Mouse (Mus musculus) NIH3T3 (cell line): ENCODE results near the gene Prss46.

ENCODE experiments used
- DNase-seq: peaks from one replicate; pipeline ENCODE4 v3.0.0-alpha.2; 2012; ENCODE audit warnings: low read depth

Prss46 gene

DNA sequence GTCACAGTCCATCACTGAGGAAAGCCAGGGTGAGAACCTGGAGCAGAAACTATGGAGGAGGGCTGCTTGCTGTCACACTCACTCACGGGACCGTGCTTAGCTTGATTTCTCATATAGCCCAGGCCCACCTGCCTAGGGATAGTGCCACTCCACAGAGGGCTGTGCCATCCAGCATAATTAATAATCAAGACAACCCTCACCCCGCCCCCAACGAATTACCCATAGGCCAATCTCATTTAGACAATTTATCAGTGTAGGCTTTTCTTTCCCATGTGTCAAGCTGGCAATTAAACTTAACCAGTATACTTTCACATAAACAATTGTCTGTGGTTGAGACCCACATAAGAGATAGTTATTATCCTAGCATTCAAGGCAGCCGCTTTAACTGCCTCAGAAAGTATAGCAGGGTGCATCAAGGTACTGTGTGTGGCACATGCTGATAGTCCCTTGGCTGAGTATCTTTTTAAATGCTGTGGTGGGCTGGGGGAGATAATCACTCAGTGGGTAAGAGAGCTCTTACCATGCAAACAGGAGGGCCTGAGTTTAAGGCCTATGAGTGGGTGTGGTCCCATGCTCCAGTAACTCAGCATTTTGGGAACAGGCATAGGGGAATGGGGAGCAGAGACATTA, 14.8 kb downstream of the Prss46 start:
- DNase-seq: no peak

DNA sequence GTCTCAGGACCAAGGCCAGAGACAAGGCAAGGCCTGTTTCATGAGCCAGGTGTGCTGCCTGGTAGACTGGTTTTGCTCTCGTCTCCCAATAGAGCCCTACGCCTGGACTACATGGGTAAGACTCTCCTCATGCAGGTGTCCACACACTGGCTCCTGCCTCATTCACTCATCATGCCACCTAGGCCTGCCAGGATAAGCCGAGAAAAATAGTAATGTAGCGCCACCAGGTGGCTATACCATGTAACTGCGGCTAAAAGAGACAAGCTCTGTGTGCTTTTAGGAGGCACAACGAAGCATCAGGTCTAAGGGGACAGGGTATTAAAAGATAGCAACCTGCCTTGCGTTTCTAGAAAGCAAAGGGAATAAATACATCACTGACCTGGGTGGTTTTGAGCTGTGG, 26.7 kb downstream of the Prss46 start:
- peak; percentile 67 for DNase-seq

DNA sequence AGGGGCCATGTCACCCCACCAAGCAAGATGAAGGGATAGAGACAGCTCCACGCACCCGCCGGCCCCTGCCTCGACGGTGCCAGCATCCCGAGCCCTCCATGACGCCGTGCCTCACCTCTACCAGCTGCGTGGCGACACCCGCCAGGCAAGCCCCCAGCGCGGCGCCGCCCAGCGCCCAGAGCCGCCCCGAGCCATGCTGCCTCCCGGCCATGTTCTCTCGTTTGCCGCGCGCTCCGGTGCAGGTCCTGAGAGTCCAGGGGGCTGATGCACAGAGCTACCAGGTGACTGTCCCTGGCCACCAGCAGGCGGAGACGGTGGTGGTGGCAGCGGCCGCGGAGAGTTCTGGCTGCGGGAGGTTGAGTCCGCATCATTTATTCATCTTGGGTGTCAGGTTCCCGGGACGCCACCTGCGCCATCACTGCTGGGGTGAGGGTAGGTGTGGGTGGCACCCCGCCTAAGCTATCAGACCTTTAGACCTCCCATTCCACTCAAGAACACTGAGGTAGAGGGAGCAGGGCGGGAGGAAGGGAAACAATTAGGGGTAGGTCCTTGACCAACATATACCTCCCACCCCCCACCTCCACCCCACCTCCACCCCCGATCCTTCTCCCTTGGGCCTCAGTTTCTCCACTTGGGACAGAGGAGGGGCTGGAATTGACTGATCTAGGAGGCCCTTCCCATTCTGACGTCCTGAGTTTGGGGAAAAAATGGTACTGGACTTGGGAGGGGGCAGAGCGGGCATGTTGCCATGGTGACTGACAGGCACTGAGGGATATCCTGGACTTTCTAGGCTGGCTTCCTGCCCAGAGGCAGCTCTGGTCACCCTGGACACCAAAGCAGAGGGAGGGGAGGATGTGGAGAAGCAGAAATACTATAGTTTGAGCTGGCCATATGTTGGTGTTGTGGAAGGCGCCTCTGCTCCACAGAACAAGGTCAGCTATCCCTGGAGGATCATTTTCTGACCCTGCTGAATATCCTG, 29.7 kb downstream of the Prss46 start:
- DNase-seq: no peak

DNA sequence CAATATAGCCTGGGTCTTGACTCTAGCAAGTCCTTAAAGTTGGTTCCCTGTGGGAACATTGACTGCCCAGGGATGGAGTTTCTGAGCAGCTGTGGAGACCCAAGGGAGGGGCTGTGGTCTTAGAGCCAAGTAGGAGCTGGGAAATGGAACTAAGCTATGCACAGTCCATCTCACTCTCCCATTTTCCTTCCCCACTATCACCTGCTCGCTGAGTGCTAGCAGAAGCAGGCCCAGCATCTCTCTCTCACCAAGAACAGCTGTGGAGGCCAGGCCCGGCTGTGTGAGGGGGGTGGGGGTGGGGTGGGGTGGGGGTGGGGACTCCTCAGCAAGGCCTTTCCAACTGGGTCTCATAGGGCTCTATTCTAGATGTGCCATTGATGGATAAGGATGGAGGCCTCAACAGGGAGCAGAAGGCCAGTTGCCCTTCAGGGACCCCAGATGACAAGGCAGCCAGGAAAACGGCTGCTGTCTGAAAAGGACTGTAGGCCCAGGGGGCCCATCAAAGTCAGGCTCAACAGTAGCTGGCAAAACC, 30.4 kb downstream of the Prss46 start:
- no peak for DNase-seq

DNA sequence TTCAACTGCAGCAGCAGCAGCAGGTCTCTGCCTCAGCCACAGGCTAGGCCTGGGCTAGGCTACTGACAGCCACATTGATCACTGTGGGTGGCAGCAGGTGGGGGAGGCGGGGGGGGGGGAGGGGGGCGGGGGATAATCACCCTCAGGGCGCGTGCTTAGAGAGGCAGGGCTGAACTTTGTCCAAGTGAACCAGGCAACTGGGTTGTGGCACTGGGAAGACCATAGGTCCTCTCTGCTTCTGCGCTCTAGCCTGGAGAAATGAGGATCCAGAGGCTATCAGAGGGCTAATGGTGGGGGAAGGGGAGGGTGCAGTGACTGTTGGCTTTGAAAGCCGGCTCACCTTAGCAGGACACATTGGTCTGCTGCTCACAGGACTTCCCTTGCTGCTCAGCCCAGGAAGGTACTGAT, 31.0 kb downstream of the Prss46 start:
- no peak for DNase-seq

DNA sequence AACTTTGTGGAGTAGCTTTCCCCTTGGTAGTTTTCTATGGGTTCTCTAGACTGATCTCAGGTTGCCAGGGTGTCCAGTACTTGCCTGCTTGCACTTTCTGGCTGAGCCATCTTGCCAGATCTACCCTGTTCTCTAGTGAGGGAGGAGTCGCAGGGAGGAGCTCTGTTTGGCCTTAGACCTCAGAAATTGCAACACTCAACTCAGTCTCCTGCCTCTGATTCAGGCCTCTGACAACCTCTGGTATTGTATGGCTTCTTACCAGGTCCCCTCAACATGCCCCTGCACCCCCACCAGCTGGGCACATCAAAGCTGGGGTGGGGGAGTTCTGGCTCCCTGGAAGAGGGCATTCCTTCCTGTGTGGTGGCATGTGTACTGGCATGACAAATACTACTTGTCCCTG, 33.0 kb downstream of the Prss46 start:
- no peak for DNase-seq

DNA sequence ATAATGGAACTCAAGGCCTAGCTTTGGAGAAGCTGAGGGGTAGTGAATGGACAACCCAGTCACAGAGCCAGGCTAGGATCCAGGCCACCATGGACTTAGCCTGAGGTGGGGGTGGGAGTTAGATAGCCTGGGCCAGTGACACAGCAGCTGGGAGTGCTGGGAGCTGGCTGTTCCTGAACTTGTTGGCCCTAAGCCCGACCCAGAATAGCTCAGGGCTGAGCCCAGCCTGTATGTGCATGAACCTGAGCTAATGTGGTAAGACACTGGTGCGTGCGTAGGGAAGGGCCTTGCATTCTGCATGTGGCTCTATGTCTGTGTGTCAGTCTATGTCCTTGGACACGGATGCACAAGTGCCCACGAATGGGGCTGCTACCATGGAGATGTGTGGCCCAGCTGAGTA, 33.6 kb downstream of the Prss46 start:
- peak; percentile 34 for DNase-seq

DNA sequence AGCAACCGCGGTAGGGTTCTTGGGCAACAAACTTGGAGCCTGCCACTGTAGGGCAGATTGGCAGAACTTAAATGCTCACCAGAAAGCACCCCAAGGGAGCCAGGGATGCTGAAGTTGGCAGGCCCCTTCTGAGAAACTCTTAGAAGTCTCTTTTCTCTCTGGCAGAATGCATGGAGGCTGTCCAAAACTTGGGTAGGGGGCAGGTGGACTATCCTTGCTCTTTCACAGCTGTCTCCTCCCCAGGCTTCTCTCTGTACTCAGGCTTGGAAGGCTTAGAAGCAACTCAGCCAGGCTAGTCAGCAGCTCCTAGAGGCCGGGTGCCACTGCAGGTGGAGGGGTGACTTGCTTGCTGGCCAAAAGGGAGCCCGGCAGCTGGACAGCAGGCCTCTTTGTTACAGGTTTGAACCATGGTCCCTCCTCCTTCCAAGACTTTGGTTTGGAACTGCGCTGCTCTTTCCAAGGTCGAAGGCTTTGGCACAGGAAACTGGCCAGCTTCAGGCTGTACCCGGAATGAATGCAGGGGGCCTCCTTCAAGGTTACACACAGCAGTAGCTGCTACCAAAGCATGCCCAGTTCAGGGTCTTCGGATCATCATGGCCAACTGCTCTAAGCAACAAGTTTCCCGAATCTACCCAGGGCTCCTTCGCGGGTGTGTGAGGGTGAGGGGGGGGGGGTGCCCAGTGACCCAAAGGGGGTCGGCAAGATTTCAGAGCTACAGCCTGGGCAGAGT, 35.0 kb downstream of the Prss46 start, which contains the start of gene Als2cl:
Als2cl (plus strand) TSS at position 680 of the 730 bp plus-strand sequence.
- DNase-seq: no peak

DNA sequence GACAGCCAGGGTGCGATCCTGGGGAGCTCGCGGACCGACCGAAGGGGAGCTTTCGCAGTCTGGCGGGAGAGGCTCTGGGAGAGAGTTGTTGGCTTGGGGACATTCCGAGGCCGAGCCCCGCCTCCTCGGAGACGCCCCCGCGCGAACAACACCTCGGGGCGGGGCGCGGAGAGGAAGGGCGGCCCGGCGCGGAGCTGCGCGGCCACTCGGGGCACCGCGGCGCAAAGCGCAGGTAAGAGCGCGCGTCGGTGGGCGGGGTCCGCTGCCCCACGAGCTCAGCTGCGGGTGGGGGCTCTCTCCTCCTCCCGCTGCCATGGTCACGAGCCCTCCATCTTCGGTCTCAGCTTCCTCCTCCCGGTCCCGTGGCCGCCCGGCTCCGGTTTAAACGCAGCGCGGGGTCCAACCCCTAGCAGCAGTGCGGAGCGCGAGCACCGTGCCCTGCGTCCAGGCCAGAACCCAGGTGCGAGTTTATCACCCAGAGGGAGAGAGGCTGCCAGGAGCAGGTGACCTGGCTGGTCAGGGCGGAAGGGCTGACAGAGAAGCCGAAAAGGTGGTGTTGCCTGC, 35.8 kb downstream of the Prss46 start, which contains the start of gene Tmie:
Tmie (minus strand) TSS at position 116 of the 564 bp plus-strand sequence.
- DNase-seq: no peak

DNA sequence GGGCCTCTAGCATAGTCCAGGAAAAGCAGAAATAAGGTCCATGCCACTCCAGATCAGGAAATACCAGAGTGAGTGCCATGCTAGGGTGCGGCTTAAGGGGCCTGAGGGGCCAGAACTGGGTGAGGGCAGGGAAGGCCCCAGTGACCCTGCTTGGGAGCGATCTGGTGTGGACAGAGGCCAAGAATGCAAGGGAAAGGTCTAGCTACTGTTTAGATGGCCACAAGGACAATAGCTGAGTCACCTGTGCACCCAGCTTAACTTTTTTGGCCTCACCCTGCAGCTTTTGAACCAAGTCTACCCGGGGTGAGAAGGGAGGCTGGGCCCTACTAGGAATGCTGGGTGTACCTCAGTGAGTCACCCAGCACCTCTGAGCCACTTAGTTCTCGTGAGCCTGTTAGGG, 36.5 kb downstream of the Prss46 start:
- DNase-seq: no peak

DNA sequence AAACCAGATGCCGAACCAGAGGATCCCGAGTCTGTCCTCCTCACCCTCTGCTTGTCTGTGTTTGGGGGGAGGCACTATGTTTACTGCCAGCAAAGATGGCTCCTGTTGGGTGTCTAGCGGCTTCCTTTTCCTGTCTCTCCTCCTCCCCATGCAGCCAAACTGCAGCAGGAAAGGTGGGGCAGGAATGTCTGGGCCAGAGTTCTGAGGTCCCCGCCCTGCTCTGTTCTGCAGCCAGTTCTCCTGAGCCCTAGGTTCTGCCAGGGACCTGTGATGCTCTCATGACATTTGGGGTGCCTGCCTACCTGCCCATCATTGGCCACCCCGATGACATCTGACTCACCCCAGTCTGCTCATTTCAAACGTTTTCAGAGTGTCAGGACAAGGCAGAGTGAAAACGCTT, 37.6 kb downstream of the Prss46 start:
- DNase-seq: no peak

DNA sequence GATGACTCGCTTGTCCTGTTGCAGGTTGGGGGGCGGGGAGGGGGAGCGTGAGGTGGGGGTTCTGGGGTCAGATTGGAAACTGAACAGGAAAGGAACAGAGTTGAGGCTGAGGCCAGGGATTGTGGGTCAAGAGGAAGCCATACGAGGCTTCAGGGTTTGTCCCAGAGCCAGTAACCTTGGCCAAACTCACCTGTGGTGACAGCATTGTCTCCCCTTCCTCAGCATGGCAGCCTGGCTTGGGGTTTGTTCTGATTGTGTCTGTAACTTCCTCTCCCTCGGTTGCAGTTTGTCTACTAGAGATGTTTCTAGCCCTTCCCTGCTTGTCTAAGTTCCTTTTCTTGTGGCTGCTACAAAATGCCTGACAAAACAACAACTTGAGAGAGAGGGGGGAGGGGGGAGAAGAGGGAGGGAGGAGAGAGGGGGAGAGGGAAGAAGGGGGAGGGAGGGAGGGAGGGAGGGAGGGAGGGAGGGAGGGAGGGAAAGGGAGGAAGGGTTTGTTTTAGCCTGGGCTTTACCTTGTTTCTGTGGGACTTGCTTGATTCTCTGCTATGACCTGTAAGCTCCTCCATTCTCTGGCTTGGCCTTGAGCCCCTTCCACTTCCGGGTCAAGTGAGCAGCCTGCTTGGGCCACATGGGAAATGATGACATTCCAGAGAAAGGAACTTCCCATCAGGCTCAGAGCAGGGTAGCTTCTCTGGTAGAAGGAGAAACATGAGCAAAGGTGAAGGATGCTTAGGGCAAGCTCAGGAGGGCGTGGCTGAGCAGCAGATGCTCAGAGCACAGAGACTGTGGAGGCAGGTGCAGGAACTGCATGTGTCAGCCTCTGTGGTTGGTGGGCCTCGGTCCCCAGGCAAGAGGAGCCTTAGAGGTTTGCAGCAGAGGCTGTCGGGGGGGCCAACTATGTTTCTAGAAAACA, 43.3 kb downstream of the Prss46 start:
- DNase-seq: no peak

DNA sequence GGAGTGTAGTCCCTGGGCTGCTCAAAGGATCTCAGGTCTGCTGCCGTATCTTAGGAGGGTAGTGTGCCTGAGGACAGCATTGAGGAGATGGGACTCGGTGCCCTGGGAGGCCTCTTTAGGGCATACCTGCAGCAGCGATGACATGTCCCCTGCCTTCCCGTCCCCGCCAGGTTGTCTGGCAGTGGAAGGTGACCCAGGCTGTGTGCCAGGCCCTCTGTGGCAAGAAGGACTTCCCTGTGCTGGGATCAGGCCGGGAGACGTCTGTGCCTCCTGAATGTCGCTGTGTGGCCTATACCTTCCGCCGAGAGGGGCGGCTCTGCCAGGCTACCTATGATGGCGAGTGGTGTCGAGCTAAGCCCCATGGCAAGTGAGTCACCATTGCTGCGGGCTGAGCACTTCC, 44.6 kb downstream of the Prss46 start:
- DNase-seq: no peak

DNA sequence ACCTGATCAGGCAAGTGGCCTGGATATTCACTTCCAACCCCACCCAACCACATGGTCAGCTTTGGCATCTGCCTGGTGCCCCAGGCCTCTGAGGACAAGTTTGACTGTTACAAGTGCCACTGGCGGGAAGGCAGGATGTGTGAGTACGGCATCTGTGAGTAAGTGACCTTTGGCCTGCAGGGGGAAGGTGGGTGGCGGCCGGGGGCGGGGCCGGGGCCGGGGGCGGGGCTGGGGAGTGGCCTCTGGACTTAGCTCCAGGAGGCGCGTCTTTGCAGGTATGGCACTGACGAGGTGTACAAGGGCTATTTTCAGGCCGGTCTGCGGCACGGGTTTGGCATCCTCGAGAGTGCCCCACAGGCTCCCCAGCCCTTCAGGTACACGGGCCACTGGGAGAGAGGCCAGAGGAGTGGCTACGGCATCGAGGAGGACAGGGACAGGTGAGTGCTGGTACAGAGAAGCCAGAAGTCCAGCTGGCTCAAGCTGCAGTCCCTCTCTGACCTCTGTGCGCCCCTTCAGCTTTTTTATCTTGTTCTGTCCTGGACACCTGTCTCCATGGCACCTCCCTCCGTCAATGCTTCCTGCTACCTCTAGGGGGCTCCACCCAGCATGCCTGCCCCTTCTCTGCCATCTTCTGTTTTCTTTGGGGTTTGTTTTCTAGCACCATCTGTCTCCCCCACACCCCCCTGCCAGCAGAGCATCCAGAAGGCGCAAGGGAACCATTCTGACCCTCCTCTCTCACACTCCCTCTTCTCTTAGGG, 45.9 kb downstream of the Prss46 start:
- DNase-seq: no peak

DNA sequence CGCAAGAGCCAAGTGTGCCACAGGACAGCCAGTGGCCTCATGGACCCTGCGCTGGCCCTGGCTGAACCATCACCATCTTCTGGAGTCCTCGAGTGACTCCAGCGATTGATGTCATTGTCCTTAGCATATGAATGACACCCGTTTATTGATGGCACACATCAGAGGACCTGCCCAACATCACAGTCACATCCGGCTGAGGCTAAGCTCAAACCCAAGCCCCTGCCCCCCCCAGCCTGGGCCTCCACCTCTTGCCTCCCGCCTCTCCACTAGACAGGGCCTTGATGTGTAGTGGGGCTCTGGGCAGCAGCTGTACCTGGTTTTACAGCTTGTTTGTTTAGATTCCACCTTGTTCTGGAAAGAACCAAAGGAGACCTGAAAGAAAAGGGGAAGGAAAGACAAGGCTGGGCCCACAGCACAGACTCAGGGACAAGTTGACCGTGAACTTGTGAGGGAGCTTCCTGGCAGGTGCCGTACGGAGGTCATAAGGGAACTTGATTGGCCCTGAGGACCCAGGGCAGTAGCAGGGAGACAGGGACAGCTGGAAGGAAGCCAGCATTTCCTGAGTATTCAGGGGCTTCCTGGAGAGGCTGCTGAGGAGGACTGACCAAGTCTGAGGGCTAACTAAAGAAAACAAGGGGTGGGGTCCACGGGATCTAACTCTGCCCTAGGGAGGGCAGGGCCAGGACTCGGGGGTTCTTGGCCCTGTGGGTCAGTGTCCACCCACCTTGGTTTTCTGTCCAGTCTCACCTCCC, 46.9 kb downstream of the Prss46 start:
- no peak for DNase-seq

DNA sequence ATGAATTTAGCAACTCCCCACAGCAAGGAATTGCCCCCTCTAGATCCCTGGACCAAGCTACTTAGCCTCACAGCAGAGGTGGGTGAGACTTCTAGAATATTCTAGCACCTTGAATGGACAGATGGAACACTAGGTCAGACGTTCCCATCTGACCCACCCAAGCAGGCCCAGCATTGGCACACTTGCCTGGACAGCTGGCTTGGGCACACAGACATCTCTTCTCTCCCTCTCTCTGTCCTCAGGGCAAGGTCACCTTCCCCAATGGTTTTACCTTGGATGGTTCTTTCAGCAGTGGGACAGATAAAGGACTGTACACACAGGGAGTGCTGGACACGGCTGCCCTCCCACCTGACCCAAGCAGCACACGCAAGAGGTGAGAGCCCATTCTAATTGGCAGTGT, 48.2 kb downstream of the Prss46 start:
- DNase-seq: no peak

DNA sequence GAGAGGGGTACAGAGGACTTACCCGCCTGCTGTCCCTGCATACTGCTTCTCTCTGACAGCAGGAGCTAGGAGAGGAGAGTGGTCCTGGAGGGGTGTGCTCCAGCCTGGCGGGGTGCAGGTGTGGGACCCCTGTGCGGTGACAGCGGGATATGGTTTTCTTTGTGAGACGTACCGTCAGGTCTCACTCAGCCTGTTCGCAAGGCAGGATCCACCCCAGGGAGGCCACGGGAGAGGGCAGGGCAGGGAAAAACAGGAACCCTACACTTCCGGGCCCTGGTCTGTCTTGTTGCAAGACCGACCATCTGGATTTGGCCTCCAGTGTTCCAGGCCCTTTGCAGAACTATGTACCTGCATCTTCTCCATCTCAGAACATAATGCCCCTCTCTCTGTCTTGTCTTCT, 49.1 kb downstream of the Prss46 start:
- DNase-seq: no peak

DNA sequence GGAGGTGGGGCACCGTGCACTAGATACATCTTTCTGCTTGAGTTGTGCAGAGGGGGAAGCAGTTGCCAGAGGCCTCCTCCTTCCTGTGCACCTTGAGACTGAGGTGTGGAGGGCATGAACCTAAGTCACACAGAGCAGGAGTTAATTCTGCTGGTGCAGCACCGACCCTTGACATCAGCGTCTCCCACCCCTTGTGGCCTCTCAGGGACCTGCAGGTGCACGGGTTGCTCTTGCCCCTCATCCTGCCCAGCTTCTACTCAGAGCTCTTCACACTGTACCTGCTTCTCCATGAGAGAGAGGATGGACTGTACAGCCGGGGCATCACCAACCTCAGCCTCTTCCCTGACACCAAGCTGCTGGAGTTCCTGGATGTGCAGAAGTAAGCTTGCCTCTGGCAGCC, 51.2 kb downstream of the Prss46 start:
- no peak for DNase-seq

DNA sequence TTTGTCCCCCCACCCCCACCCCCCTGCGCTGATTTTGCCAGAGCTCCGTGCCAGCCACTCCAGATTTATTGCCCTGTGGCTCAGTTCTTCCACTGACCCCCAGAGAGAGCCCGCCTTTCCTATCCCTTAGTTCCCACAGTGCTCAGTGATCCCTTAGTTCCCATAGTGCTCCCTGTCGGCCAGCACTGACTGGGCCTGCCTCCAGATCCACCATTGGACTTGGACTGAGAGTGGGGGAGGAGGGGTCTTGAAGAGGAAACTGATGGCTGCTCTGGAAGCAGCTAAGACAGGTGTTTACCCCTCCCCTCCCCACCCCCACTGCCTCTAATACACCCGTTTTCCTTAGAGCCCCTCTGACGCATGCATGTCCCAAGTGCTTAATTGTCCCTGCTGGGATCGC, 51.7 kb downstream of the Prss46 start:
- DNase-seq: no peak
